Mouse (Mus musculus) left cerebral cortex, adult 9 months (tissue): ENCODE measurements around the gene 4930415O20Rik.
A peak's percentile ranks its signal among the peaks of the same experiment; 100 is the strongest.

ENCODE experiments used
- DNase-seq, 2 experiments: peaks; one replicate each; pipeline ENCODE4 v3.0.0; 2022; ENCODE audit warnings: low spot score in 2 of 2

The 4930415O20Rik gene

GRCm38 (mm10) chr15:98570873-98571538 lies at the start of gene 4930415O20Rik, which contains the start of gene Ccnt1:
4930415O20Rik (plus strand) TSS chr15:98571004.
Ccnt1 (minus strand) TSS chr15:98570923.
- DNase-seq = no peak

GRCm38 (mm10) chr15:98521245-98521644 lies 49.6 kb upstream of the 4930415O20Rik start:
- DNase-seq = no peak

- no peak for DNase-seq
Measured at GRCm38 (mm10) chr15:98526057-98526456, 44.7 kb upstream of the 4930415O20Rik start.

GRCm38 (mm10) chr15:98527056-98527771 lies 43.6 kb upstream of the 4930415O20Rik start:
- DNase-seq = no peak

- no peak for DNase-seq
Measured at GRCm38 (mm10) chr15:98528066-98528563, 42.7 kb upstream of the 4930415O20Rik start.

- DNase-seq = no peak
Measured at GRCm38 (mm10) chr15:98532281-98532680, 38.5 kb upstream of the 4930415O20Rik start.

GRCm38 (mm10) chr15:98533035-98533531 lies 37.7 kb upstream of the 4930415O20Rik start:
- DNase-seq = no peak

GRCm38 (mm10) chr15:98533881-98534627 lies 36.8 kb upstream of the 4930415O20Rik start, which contains the start of gene Kansl2:
Kansl2 (minus strand) TSS chr15:98534264.
- DNase-seq = peak; percentile 98 to 99

- no peak for DNase-seq
Measured at GRCm38 (mm10) chr15:98535921-98536320, 34.9 kb upstream of the 4930415O20Rik start.

- DNase-seq = no peak
Measured at GRCm38 (mm10) chr15:98536828-98537510, 33.8 kb upstream of the 4930415O20Rik start.

- DNase-seq = no peak
Measured at GRCm38 (mm10) chr15:98537923-98538322, 32.9 kb upstream of the 4930415O20Rik start.

- DNase-seq = no peak
Measured at GRCm38 (mm10) chr15:98541064-98541463, 29.7 kb upstream of the 4930415O20Rik start.

GRCm38 (mm10) chr15:98543341-98543740 lies 27.5 kb upstream of the 4930415O20Rik start:
- no peak for DNase-seq

GRCm38 (mm10) chr15:98545151-98545550 lies 25.7 kb upstream of the 4930415O20Rik start:
- DNase-seq = no peak

- DNase-seq = no peak
Measured at GRCm38 (mm10) chr15:98546843-98547242, 24.0 kb upstream of the 4930415O20Rik start.

GRCm38 (mm10) chr15:98552758-98553157 lies 18.0 kb upstream of the 4930415O20Rik start:
- DNase-seq = no peak

GRCm38 (mm10) chr15:98555881-98556280 lies 14.9 kb upstream of the 4930415O20Rik start:
- DNase-seq = no peak

- DNase-seq = no peak
Measured at GRCm38 (mm10) chr15:98557186-98557585, 13.6 kb upstream of the 4930415O20Rik start.

- DNase-seq = no peak
Measured at GRCm38 (mm10) chr15:98566973-98567277, 3.9 kb upstream of the 4930415O20Rik start.

GRCm38 (mm10) chr15:98567278-98568134 lies 3.3 kb upstream of the 4930415O20Rik start:
- peak; percentile 99 to 100 for DNase-seq
